Mouse (Mus musculus): Measurements from ENCODE around the gene Btbd10. TPM values are rescaled to one million over a fixed set of nuclear protein-coding genes. Genes with fewer than 3 reads are reported as not detected.
A peak's percentile ranks its signal among the peaks of the same experiment; 100 is the strongest.

The Btbd10 gene
- polyA plus RNA-seq, 1 experiment from 2014 or later, result 19.5 TPM

DNA sequence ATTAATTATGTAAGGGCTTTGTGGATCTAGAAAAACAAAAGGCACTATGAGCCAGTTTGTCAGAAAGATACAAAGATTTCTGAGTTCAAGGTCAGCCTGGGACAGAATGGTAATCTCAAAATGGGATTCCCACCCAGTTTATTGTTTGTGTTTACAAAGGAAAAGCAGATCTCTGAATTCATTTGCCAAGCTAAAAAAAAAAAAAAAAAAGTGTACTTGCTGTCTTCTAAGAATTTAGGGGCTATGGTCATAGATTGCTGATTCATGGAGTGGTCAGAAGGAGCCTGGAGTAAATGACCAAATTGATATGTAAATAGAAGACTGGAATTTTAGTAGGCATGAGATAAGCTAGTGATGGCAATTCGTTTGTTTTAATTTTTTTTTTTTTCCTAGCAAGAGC, 49.1 kb downstream of the Btbd10 start:
- 59% methylated on average over 1 of the region's 1 CpGs for WGBS
- ATAC-seq (replicated peaks; ENCODE audit: low FRiP score, low TSS enrichment, low read depth), result no peak
- H3K27ac ChIP-seq (ENCODE audit: low read depth), result no peak overlapping the region

DNA sequence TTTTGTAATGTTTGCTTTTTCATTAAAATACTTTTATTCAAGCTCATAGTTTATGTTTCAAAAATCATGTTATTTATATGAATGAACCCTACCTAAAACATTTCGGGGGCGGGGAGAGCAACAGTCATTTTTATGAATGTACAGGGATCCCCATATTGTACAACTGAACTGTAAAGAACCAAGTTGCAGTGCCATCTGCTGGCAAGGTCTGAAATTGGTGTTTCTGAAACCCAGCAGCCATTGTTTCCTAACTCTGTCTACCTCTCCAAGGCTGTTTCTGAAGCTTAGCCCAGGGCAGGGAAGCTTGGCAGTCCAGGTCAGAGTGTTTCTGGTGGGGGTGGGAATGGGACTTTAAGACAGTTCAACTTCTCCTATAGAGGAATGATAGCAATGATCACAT, 57.4 kb downstream of the Btbd10 start:
- no peaks in the 10 kb centered on the region for H3K4me1 ChIP-seq (replicated peaks; ENCODE audit: control insufficient read depth, insufficient read depth, low read length)
- WGBS, result 25% methylated on average over 2 of the region's 2 CpGs
- peaks cover 12% of the 10 kb centered on the region; the same call in 1 of the 2 replicates for H3K36me3 ChIP-seq (ENCODE audit: control insufficient read depth, insufficient read depth, low read length)
- no peaks in the 10 kb centered on the region for H3K9me3 ChIP-seq (ENCODE audit: control insufficient read depth, low read length)
- no peak for ATAC-seq (replicated peaks; ENCODE audit: low FRiP score, low TSS enrichment, low read depth)
- peak; percentile 80 for DNase-seq (ENCODE audit: low spot score)
- no peak overlapping the region for H3K9ac ChIP-seq (ENCODE audit: low read length)
- H3K27ac ChIP-seq (ENCODE audit: low read depth), result no peak overlapping the region
- H3K4me3 ChIP-seq (ENCODE audit: low read depth, low read length), result no peak overlapping the region
- no peaks in the 10 kb centered on the region for H3K27me3 ChIP-seq (replicated peaks; ENCODE audit: control insufficient read depth, insufficient read depth, low read length)
- no peak overlapping the region for H3K4me2 ChIP-seq (ENCODE audit: low read length)

More for the DNA sequence above, 49.1 kb downstream of the Btbd10 start:
- Histone ChIP-seq H3K9me3 (ENCODE audit: control insufficient read depth, low read length) (no peaks in the 10 kb centered on the region), H3K9ac (ENCODE audit: low read length) (no peak overlapping the region), H3K4me3 (ENCODE audit: low read depth, low read length) (no peak overlapping the region), H3K36me3 (ENCODE audit: control insufficient read depth, insufficient read depth, low read length) (peaks cover 15% of the 10 kb centered on the region), H3K4me2 (ENCODE audit: low read length) (no peak overlapping the region), H3K4me1 (replicated peaks; ENCODE audit: control insufficient read depth, insufficient read depth, low read length) (no peaks in the 10 kb centered on the region), H3K27me3 (replicated peaks; ENCODE audit: control insufficient read depth, insufficient read depth, low read length) (no peaks in the 10 kb centered on the region)
- no peak for DNase-seq (ENCODE audit: low spot score)

DNA sequence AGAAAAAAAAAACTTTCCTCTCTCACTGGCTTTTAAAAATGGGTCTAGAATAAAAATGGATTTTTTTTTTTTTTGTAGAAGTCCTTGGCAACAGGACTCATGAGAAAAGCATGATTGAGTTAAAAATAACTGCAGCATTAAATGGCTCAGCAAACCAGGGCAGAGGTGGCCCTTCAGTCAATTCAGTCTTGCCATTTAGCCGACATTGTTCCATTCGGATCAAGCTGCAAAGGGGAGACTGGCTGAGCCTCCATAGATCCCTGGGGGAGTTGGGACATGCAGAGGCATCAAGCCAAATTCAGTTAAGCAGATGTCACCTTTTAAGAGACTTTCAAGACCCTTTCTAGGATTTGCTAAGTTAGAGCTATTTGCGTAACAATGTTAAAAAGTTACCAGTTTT, 59.1 kb downstream of the Btbd10 start:
- Histone ChIP-seq H3K4me1 (replicated peaks; ENCODE audit: control insufficient read depth, insufficient read depth, low read length) (no peaks in the 10 kb centered on the region), H3K4me2 (ENCODE audit: low read length) (no peak overlapping the region), H3K27me3 (replicated peaks; ENCODE audit: control insufficient read depth, insufficient read depth, low read length) (no peaks in the 10 kb centered on the region), H3K27ac (ENCODE audit: low read depth) (no peak overlapping the region), H3K9ac (ENCODE audit: low read length) (no peak overlapping the region), H3K9me3 (ENCODE audit: control insufficient read depth, low read length) (no peaks in the 10 kb centered on the region), H3K4me3 (ENCODE audit: low read depth, low read length) (no peak overlapping the region), H3K36me3 (ENCODE audit: control insufficient read depth, insufficient read depth, low read length) (0 out of 2 replicates have a peak, but pooled peaks cover 5% of the 10 kb centered on the region)
- ATAC-seq (replicated peaks; ENCODE audit: low FRiP score, low TSS enrichment, low read depth) (no peak), DNase-seq (ENCODE audit: low spot score) (no peak)
- 79% methylated on average over 3 of the region's 3 CpGs for WGBS

DNA sequence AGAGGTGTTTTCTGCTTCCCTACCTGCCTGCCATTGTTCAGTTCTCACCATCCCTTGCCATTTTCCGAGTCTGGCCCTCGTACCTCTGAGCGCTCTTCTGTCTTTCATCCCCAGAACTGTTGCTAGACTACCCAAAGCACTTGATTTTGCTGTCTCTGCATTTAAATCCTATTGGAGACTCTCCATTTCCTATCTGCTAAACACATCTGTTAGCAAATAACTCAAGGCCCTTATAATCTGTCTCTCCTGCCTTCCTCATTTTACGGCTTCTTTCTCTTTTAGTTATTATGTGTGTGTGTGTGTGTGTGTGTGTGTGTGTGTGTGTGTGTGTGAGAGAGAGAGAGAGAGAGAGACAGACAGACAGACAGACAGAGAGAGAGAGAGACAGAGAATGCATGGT, 71.4 kb downstream of the Btbd10 start:
- no peak for ATAC-seq (replicated peaks; ENCODE audit: low FRiP score, low TSS enrichment, low read depth)
- Histone ChIP-seq H3K36me3 (ENCODE audit: control insufficient read depth, insufficient read depth, low read length) (0 out of 2 replicates have a peak, but pooled peaks cover 5% of the 10 kb centered on the region), H3K27ac (ENCODE audit: low read depth) (no peak overlapping the region), H3K9ac (ENCODE audit: low read length) (no peak overlapping the region), H3K4me3 (ENCODE audit: low read depth, low read length) (no peak overlapping the region), H3K4me1 (replicated peaks; ENCODE audit: control insufficient read depth, insufficient read depth, low read length) (no peaks in the 10 kb centered on the region), H3K27me3 (replicated peaks; ENCODE audit: control insufficient read depth, insufficient read depth, low read length) (no peaks in the 10 kb centered on the region), H3K4me2 (ENCODE audit: low read length) (no peak overlapping the region), H3K9me3 (ENCODE audit: control insufficient read depth, low read length) (no peaks in the 10 kb centered on the region)
- 85% methylated on average over 4 of the region's 4 CpGs for WGBS
- no peak for DNase-seq (ENCODE audit: low spot score)

DNA sequence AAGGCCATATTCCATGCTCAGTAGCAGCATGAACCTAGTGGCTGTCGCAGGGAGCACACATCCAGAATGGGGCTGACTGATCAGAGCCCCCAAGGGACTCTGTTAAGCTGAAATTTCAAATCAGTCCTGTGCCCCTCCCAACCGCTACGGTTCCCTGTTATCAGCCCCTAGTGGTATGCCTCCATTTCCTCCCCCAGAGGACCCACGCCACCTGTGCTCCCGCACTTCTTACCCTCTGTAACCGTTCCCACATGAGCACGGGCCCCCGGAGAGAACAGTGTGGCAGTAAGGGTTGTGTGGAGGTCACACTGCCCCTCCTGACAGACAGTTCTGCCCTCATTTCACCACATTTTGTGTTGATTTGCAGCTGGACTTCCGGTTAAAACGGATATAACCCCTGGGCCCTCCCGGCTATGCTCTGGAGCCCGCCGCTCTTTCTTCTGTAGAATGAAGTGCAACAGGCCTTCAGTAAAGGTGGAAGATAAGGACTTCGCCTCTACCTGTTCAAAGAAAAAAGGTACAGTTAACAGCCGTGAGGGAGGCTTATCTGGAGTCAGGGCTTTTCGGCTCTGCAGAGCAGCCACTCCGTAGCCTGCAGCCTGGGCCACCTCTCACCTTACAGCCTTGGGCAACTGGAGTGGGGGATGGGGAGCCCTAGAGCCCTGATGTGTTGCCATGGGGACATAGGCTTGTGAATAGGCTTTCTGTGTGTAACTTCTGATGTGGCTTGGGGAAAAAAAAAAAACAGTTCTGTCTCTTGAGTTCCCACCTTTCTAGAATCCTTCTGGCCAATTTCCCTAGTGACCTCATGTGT, 73.9 kb downstream of the Btbd10 start:
- H3K27ac ChIP-seq (ENCODE audit: low read depth), result no peak overlapping the region
- H3K9me3 ChIP-seq (ENCODE audit: control insufficient read depth, low read length), result no peaks in the 10 kb centered on the region
- no peaks in the 10 kb centered on the region for H3K4me1 ChIP-seq (replicated peaks; ENCODE audit: control insufficient read depth, insufficient read depth, low read length)
- no peak overlapping the region for H3K4me3 ChIP-seq (ENCODE audit: low read depth, low read length)
- 0 out of 2 replicates have a peak, but pooled peaks cover 5% of the 10 kb centered on the region for H3K36me3 ChIP-seq (ENCODE audit: control insufficient read depth, insufficient read depth, low read length)
- no peaks in the 10 kb centered on the region for H3K27me3 ChIP-seq (replicated peaks; ENCODE audit: control insufficient read depth, insufficient read depth, low read length)
- no peak overlapping the region for H3K9ac ChIP-seq (ENCODE audit: low read length)
- 42% methylated on average over 17 of the region's 17 CpGs for WGBS
- DNase-seq (ENCODE audit: low spot score) (peak; percentile 58), ATAC-seq (replicated peaks; ENCODE audit: low FRiP score, low TSS enrichment, low read depth) (no peak)
- H3K4me2 ChIP-seq (ENCODE audit: low read length), result peak overlapping the region; percentile 13; the same call in 1 of the 2 replicates

DNA sequence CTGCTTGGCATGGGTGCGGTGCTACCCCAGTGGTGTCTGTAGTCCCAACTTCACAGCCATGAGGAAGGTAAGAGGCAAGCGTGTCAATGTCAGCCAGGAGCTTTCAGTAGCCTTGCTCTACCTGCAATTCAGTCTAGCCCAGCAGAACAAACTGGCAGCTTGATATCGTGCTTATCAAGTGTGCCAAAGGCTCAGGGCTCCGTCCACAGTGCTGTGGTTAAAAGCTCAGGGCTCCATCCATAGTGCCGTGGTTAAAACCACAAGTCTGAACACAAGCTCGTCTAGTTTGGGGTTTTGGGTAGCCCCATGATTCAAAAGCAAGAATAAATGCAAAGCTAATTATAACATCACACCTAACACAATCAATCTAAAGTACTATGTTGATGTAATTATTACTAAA, 74.6 kb downstream of the Btbd10 start:
- DNase-seq (ENCODE audit: low spot score) (no peak), ATAC-seq (replicated peaks; ENCODE audit: low FRiP score, low TSS enrichment, low read depth) (no peak)
- H3K27ac ChIP-seq (ENCODE audit: low read depth), result no peak overlapping the region
- H3K4me1 ChIP-seq (replicated peaks; ENCODE audit: control insufficient read depth, insufficient read depth, low read length), result no peaks in the 10 kb centered on the region
- no peak overlapping the region for H3K4me2 ChIP-seq (ENCODE audit: low read length)
- no peak overlapping the region for H3K9ac ChIP-seq (ENCODE audit: low read length)
- WGBS, result 86% methylated on average over 6 of the region's 6 CpGs
- H3K4me3 ChIP-seq (ENCODE audit: low read depth, low read length), result no peak overlapping the region
- no peaks in the 10 kb centered on the region for H3K27me3 ChIP-seq (replicated peaks; ENCODE audit: control insufficient read depth, insufficient read depth, low read length)
- H3K36me3 ChIP-seq (ENCODE audit: control insufficient read depth, insufficient read depth, low read length), result 0 out of 2 replicates have a peak, but pooled peaks cover 5% of the 10 kb centered on the region
- H3K9me3 ChIP-seq (ENCODE audit: control insufficient read depth, low read length), result no peaks in the 10 kb centered on the region

DNA sequence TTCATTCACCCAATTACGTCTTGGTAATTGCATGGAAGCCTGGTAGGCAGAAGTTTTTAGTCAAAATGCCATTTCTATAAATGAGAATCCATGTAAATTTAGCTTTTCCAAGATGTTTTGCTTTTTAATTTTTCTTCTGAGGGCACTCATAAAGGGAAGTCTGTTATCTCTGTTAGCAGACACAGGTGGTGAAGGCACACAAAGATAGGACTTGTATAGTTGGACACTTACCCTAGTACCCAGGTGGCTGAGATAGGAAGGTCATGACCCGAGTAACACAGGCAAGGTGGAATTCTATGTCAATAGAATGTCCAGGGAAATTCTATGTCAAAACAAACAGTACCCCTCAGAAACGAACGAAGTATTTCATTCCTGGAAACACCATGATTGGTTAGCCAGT, 77.0 kb downstream of the Btbd10 start:
- H3K4me1 ChIP-seq (replicated peaks; ENCODE audit: control insufficient read depth, insufficient read depth, low read length), result no peaks in the 10 kb centered on the region
- WGBS, result 64% methylated on average over 4 of the region's 4 CpGs
- H3K4me3 ChIP-seq (ENCODE audit: low read depth, low read length), result no peak overlapping the region
- H3K9ac ChIP-seq (ENCODE audit: low read length), result no peak overlapping the region
- no peaks in the 10 kb centered on the region for H3K9me3 ChIP-seq (ENCODE audit: control insufficient read depth, low read length)
- H3K27ac ChIP-seq (ENCODE audit: low read depth), result no peak overlapping the region
- no peaks in the 10 kb centered on the region for H3K27me3 ChIP-seq (replicated peaks; ENCODE audit: control insufficient read depth, insufficient read depth, low read length)
- DNase-seq (ENCODE audit: low spot score) (no peak), ATAC-seq (replicated peaks; ENCODE audit: low FRiP score, low TSS enrichment, low read depth) (no peak)
- H3K36me3 ChIP-seq (ENCODE audit: control insufficient read depth, insufficient read depth, low read length), result no peaks in the 10 kb centered on the region
- H3K4me2 ChIP-seq (ENCODE audit: low read length), result no peak overlapping the region

DNA sequence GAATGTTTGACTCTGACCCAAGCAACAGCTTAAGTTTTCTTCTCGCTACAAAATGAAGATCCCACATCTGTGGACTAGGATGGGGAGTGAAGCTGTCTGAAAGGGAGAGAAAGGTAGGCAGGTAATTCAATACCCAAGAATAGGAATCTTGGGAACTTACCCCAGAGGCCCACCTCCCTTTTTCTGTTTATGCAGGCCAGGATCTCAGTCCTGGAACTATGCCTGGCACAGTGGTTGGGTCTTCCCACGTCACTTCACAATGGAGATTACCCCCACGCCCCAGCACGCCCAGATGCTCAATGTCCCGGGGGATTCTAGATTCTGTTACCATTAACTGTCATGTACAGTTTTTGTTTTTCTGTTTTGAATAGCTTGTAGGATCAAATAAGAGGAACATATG, 77.5 kb downstream of the Btbd10 start:
- no peak overlapping the region for H3K27ac ChIP-seq (ENCODE audit: low read depth)
- no peak overlapping the region for H3K9ac ChIP-seq (ENCODE audit: low read length)
- no peaks in the 10 kb centered on the region for H3K27me3 ChIP-seq (replicated peaks; ENCODE audit: control insufficient read depth, insufficient read depth, low read length)
- H3K36me3 ChIP-seq (ENCODE audit: control insufficient read depth, insufficient read depth, low read length), result no peaks in the 10 kb centered on the region
- H3K4me1 ChIP-seq (replicated peaks; ENCODE audit: control insufficient read depth, insufficient read depth, low read length), result no peaks in the 10 kb centered on the region
- H3K9me3 ChIP-seq (ENCODE audit: control insufficient read depth, low read length), result no peaks in the 10 kb centered on the region
- H3K4me3 ChIP-seq (ENCODE audit: low read depth, low read length), result no peak overlapping the region
- no peak overlapping the region for H3K4me2 ChIP-seq (ENCODE audit: low read length)
- 78% methylated on average over 5 of the region's 5 CpGs for WGBS
- ATAC-seq (replicated peaks; ENCODE audit: low FRiP score, low TSS enrichment, low read depth), result no peak
- no peak for DNase-seq (ENCODE audit: low spot score)

DNA sequence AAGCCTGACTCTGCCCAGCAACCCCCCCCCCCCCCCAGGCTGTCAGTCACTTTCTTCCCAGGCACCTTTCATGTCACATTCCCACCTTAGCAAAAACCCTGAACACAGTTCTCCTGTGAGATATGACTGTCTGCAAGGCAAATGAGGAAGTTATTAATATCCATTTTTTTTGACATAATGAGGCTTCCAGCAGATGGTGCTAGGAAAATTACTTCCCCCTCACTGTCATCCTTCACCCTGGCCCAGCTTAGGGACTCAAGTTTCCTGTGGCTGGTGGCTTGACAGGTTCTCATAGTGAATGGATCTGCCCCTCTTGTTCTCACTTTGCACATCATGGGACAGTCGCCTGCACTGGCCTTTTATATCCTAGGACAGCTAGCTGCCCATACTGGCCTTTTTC, 80.0 kb downstream of the Btbd10 start:
- DNase-seq (ENCODE audit: low spot score) (no peak), ATAC-seq (replicated peaks; ENCODE audit: low FRiP score, low TSS enrichment, low read depth) (no peak)
- Histone ChIP-seq H3K9ac (ENCODE audit: low read length) (no peak overlapping the region), H3K4me2 (ENCODE audit: low read length) (no peak overlapping the region), H3K4me1 (replicated peaks; ENCODE audit: control insufficient read depth, insufficient read depth, low read length) (no peaks in the 10 kb centered on the region), H3K27ac (ENCODE audit: low read depth) (no peak overlapping the region), H3K4me3 (ENCODE audit: low read depth, low read length) (no peak overlapping the region), H3K27me3 (replicated peaks; ENCODE audit: control insufficient read depth, insufficient read depth, low read length) (no peaks in the 10 kb centered on the region), H3K9me3 (ENCODE audit: control insufficient read depth, low read length) (no peaks in the 10 kb centered on the region), H3K36me3 (ENCODE audit: control insufficient read depth, insufficient read depth, low read length) (no peaks in the 10 kb centered on the region)
- WGBS, result 83% methylated on average over 1 of the region's 1 CpGs

Measured in intestine, embryonic 14.5 days (tissue).